Mouse (Mus musculus) kidney, postnatal 25 days (tissue): ENCODE measurements at regions not wholly inside any gene's neighbourhood (a gene's known extent, or its start where the extent isn't known, plus 50 kb on each side); places are given as distances from the start of the nearest gene placed in this dataset.

Experiments used
- DNase-seq, 2 experiments: peaks; one replicate each; pipeline ENCODE4 v3.0.0; 2021; ENCODE audit warnings: mixed read lengths in 2 of 2

DNA sequence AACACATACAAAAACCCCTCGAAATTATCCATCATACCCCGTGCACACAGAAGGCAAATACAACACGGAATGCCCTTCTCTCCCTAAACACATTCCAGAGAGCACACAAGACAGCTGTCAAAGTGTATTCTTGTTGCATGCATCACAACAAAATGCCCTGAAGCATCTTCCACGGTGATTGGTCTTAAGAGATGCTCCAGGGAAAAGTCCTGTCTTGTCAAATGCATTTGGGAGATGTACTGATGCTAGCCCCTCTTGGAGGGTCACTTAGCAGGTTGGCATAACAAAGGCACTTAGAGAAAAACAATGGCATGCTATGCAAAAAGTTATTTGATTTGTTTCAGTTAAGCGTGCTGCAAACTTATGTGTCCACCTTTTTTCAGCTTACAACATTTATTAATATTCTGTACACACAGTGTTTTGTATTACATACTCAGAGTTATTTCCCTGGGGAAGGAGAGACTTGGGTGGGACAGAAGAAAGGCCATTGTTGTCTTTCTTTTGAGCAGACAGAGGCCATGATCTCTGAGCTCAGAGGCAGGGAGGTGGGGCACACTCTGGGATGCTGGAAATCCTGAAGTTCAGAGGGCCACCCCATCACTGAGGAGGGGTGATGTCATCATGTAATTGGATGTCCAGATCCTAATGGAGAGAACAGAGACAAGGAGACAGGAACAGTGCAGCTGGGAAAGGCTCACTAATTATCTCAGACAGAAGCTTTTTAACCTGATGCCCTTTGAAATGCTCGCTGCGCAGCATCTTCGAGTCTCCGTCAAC lies 598.2 kb upstream of the Cdh5 start:
- DNase-seq, result no peak

GRCm38 (mm10) chr8:103506334-103506733 lies 595.1 kb upstream of the Cdh5 start:
- DNase-seq, result no peak

- DNase-seq, result no peak
Observed at GRCm38 (mm10) chr8:103507068-103507467, 594.4 kb upstream of the Cdh5 start.

- DNase-seq, result no peak
Observed at GRCm38 (mm10) chr8:103520141-103520866, 581.1 kb upstream of the Cdh5 start.

DNA sequence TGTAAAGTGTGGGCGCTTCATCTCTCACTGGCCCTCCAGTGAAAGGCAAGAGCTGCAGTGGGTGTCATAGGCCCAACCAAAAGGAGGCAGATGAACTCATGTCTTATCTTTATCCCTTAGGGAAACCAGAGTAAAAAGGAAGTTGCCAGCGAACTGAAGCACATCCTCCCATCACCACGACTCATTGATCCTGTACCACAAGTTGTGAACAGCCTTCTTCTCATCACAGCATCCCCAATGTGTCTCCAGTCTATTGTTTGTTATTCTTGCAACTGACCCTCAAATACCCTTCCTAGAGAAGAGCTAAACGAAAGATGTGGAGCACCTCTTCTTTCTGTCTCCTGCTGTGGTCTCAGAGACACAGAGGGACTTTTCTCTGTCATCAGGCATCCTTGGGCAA lies 570.5 kb upstream of the Cdh5 start:
- DNase-seq, result no peak

- DNase-seq, result no peak
Observed at GRCm38 (mm10) chr8:103534971-103535370, 566.5 kb upstream of the Cdh5 start.

DNA sequence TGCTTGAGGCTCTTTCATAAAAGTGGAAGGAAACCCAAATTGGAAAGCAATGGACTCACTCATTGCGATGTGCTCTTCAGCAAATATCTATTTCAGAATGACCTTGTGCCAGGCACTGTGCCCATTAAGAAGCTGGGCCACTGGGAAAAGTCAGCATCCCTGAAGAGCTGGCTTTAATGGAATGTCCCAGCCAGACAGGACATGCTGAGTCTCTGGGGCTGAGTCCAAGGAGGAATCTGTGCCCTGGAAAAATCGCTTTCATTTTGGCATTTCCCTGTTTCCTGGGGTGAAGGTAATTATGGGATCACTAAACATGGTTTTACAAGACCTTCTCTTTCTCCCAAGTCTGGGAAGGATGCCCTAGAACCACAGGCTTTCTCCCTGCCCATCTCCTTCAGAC lies 564.6 kb upstream of the Cdh5 start:
- DNase-seq, result no peak

GRCm38 (mm10) chr8:103541954-103542353 lies 559.5 kb upstream of the Cdh5 start:
- DNase-seq, result no peak

DNA sequence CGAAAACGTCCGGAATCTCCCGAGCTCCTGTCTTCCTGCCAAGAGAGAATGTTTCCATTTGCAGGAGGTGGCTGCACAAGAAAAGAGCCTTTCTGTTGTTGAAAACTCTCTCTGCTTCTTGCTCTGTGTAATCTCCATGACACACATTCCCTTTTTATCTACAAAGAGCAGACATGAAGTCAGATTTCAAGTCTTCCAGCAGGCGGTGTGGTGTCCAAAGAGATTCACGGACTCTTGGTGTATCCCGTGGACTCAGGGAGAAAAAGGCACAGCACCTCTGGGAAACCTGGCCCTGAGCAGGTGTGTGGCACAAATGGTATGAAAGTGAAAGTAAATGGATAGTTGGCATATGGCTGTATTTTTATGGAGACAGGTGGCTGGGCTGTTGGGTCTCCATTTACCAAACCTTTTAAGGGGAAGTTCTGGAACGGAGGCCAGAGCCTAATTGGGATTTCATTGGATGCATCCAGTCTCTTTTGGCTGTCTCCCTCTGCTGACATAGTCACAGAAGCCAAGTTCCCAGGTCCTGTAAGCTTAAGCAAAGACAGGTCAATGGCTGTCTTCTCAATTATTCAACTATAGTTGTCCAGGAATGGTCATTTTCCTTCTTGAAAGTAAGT lies 549.4 kb upstream of the Cdh5 start:
- no peak for DNase-seq

DNA sequence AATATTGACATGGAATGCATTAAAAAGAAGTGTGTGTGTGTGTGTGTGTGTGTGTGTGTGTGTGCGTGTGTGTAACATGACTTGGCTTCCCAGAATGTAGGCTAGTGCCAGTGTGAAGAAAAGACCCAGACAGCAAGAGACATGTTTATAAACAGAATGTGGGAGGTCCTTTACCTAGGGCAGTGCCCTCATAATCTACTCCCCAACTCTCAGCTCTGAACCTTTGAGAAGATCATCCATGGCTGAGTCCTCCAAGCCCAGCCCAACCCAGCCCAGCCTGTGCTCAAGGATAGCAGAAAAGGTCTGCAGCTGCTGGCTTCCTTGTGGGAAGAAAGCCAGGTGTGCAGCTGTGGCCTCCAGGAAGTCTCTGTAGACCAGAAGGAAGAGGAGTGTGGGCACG lies 539.8 kb upstream of the Cdh5 start:
- DNase-seq, result no peak

DNA sequence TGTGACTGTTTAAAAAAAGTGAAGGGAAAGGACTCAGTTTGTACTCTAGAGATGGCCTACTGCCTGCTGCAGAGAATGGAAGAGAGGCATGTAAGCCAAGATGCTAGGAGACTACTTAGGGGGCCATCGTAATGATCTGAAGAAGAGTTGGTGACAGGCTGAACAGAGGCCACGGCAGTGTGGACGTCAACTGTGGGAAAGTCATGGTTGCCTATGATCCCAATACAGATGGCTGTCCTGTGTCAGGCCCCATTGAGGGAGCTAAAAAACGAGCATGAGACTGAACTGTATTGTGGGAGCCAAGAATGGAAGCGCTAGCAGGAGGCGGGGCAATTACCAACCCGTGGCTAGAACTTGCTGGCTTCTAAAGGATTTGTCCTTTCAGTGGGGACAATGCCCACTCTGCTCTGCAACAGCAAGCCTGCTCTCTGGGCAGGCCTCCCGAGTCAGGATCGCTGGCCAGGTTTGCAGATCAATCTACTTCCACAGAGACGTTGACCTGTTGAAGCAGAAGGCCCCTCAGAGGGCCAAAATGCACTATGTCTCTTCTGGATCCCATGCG lies 530.5 kb upstream of the Cdh5 start:
- DNase-seq, result no peak

GRCm38 (mm10) chr8:103577147-103577546 lies 524.3 kb upstream of the Cdh5 start:
- no peak for DNase-seq

- no peak for DNase-seq
Observed at GRCm38 (mm10) chr8:103578006-103578405, 523.4 kb upstream of the Cdh5 start.

GRCm38 (mm10) chr8:103608291-103608690 lies 493.1 kb upstream of the Cdh5 start:
- DNase-seq, result no peak

DNA sequence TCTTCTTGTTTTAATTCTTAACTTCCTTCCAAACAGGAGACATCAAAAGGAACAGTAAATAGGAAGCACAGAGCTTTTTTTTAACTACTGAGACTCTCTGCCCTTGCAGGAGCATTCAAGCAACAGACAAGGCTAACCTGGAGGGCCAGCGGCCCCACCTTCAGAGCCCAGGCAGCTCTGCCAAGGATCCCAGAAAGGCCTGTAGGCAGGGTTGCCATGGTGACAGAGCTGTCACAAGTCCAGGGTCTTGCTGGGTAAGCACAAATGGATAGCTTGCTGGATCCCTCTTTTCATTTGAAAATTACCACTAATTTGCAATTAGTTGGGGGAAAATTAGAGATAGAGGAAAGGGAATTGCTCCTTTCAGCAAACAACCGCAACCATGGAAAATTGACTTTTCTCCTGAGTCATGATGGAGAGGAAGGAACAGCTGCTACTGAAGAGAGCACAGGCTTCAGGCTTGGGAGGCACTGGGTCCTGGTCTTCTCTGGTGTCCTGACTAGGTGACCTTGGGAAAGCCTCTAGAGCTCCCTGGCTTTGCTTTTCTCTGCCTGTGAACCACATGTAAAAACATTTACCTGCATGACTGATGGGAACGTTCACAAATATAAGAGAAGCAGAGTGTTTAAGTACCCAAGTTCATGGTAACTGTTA lies 477.5 kb upstream of the Cdh5 start:
- no peak for DNase-seq

- no peak for DNase-seq
Observed at GRCm38 (mm10) chr8:103625166-103625890, 476.1 kb upstream of the Cdh5 start.

- no peak for DNase-seq
Observed at GRCm38 (mm10) chr8:103626446-103626845, 475.0 kb upstream of the Cdh5 start.

GRCm38 (mm10) chr8:103632543-103632942 lies 468.9 kb upstream of the Cdh5 start:
- DNase-seq, result no peak

- no peak for DNase-seq
Observed at GRCm38 (mm10) chr8:103634951-103635350, 466.5 kb upstream of the Cdh5 start.

DNA sequence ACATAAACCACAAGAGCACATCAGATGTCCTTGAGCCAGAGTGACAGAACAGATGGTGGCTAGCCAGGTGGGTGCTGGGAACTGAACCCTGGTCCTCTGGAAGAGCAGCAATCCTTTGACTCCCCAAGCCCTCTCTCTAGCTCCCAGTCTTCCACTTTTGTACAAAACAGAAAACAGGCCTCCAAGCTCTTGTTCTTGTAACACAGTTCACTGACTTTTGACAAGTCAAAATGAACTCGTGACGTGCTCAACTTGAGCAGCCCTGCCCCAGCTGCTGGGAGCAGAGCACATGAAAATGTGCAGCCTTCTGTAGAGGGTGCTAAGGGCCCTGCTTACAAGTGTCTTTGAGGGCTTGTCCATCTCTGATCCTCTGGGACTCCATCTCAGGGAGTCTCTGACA lies 457.8 kb upstream of the Cdh5 start:
- no peak for DNase-seq

- no peak for DNase-seq
Observed at GRCm38 (mm10) chr8:103644106-103644505, 457.3 kb upstream of the Cdh5 start.

GRCm38 (mm10) chr8:103644845-103645244 lies 456.6 kb upstream of the Cdh5 start:
- DNase-seq, result no peak
